8 mouse cellular contexts compared by ENCODE assay signal in the genomic region with DNA sequence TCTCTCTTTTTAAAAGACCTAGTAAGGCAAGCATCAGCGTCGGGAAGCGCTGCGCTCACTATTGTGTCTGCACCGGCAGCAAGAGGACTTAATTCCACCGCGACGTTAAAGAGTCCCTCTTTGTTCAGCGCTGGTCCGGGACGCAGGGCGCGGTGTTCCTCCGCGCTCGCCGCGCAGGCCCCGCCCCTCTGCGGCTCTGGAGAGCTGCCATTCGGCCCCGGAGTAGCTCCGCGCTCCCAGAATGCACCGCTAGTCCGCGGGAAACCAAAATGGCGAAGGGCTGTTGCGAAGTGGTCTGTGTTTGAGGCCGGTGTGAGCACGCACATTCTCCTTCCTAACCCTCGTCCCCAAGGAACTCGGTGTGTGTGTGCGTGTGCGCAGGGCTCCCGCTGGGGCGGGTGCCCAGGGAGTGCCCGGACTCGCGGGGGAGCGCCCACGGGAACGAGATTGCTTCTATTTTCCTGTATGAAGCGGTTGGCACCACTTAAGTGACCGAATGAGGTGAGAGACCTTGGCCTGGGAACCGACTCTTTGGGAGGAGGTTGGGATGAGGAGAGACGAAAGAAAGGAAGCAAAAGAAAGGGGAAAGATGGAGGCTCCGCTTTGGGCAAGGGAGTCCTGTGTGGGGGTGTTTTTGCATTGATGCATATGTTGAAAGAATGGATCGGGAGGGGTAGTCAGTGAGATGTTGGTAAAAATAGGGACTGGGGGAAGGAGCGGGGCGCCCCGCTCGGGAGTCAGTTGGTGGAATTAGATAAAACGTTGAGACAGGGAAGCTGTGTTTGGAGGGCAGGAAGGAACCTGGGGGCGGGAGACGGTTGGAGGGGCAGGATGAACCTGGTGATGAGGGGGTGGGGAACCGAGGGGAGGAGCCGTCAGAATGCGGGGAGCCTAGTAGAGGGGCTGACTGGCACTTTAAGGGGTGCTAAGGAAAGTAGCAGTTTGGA. TPM values are rescaled to one million over a fixed set of nuclear protein-coding genes. Genes with fewer than 3 reads are reported as not detected.
DNase-seq lines count a peak whose midpoint lies in the region; ATAC-seq lines count a peak whose summit lies in the region.

A gene (plus strand): TSS at position 210 of the 947 bp plus-strand sequence.

- WGBS in intestine, embryonic 14.5 days, result under 1% methylated on average over 59 of the region's 59 CpGs

- peak; percentile 95 to 98 for DNase-seq in adrenal gland, adult 18-20 months (ENCODE audit: low spot score in 2 of 2)
- peak; percentile 99 for DNase-seq in embryo, embryonic 11 days
- DNase-seq in gastrocnemius, postnatal 25 days, result peak; percentile 95
- DNase-seq in intestine, embryonic 14.5 days (ENCODE audit: low spot score), result peak; percentile 96
- DNase-seq in left cerebral cortex, postnatal 14 days (ENCODE audit: low spot score in 2 of 2), result peak; percentile 97 to 98
- peak; percentile 99 for DNase-seq in mesoderm, embryonic 11.5 days (ENCODE audit: low read depth, low spot score)
- peak; percentile 90 to 93 for DNase-seq in right cerebral cortex, postnatal 36 days (ENCODE audit: low spot score in 2 of 2)
- peak; percentile 95 for DNase-seq in yolk sac, embryonic 10.5 days (ENCODE audit: low spot score)

- peak within 1 kb of the TSS; percentile 86 for H3K4me2 ChIP-seq in intestine, embryonic 14.5 days (ENCODE audit: low read length)

- peaks cover 11% of the 10 kb centered on the region; the same call in 1 of the 2 replicates for H3K4me1 ChIP-seq in intestine, embryonic 14.5 days (replicated peaks; ENCODE audit: control insufficient read depth, insufficient read depth, low read length)

- intact Hi-C loops in left cerebral cortex, postnatal 14 days (cut with DNase I), result no loop called here

- peak within 1 kb of the TSS; percentile 98 for H3K9ac ChIP-seq in intestine, embryonic 14.5 days (ENCODE audit: low read length)

- peak within 1 kb of the TSS; percentile 96 for H3K4me3 ChIP-seq in intestine, embryonic 14.5 days (ENCODE audit: low read depth, low read length)

- H3K9me3 ChIP-seq in intestine, embryonic 14.5 days (ENCODE audit: control insufficient read depth, low read length), result peaks cover 3% of the 10 kb centered on the region; the same call in 1 of the 2 replicates

- H3K27me3 ChIP-seq in intestine, embryonic 14.5 days (replicated peaks; ENCODE audit: control insufficient read depth, insufficient read depth, low read length), result no peaks in the 10 kb centered on the region

- peak within 1 kb of the TSS; percentile 93 for H3K27ac ChIP-seq in intestine, embryonic 14.5 days (ENCODE audit: low read depth)

- ATAC-seq in intestine, embryonic 14.5 days (replicated peaks; ENCODE audit: low FRiP score, low TSS enrichment, low read depth), result peak; percentile 97

- peaks cover 22% of the 10 kb centered on the region for H3K36me3 ChIP-seq in intestine, embryonic 14.5 days (ENCODE audit: control insufficient read depth, insufficient read depth, low read length)

RNA-seq across cellular contexts. Expression of the gene that starts here (rescaled TPM):
- total RNA-seq in adrenal gland, adult 18-20 months (2021), result 10 to 100 TPM; 16.4 to 27.0 TPM
- total RNA-seq in gastrocnemius, postnatal 25 days (2021), result 10 to 100 TPM in 1 of 2 experiments, 1 to 10 TPM in 1; 9.3 to 11.2 TPM
- 96.6 and 108 TPM in 2 replicates for polyA plus RNA-seq in intestine, embryonic 14.5 days (2014; fragmentation: Nextera tagmentation; extraction: Ambion mirVana)
- 10 to 100 TPM; 45.9 to 50.6 TPM for total RNA-seq in left cerebral cortex, postnatal 14 days (2021)

Comparison
In these comparisons a context has a peak if more than half of its experiments do, and no peak if none do; other contexts are left out.
1. Peak in every context shown above with its lines: DNase-seq, ATAC-seq, H3K4me3 ChIP-seq and H3K27ac ChIP-seq.